Mouse (Mus musculus) testis, adult 2 months (tissue): ENCODE measurements around the gene Cep63.

Source experiments
- CTCF ChIP-seq: fragments of 200-500 bp; IDR thresholded peaks from 2 replicates; pipeline ENCODE4 v1.5.1; 2012; ENCODE audit warnings: low read depth, mild to moderate bottlenecking, inconsistent platforms, low read length, moderate library complexity; ENCODE audit not compliant: control insufficient read depth, insufficient read depth, insufficient replicate concordance
- POLR2A ChIP-seq: fragments of 200-500 bp; IDR thresholded peaks from 2 replicates; pipeline ENCODE4 v1.6.1; 2012; ENCODE audit warnings: low read depth, mild to moderate bottlenecking, inconsistent platforms, low read length, moderate library complexity; ENCODE audit not compliant: control insufficient read depth

DNA sequence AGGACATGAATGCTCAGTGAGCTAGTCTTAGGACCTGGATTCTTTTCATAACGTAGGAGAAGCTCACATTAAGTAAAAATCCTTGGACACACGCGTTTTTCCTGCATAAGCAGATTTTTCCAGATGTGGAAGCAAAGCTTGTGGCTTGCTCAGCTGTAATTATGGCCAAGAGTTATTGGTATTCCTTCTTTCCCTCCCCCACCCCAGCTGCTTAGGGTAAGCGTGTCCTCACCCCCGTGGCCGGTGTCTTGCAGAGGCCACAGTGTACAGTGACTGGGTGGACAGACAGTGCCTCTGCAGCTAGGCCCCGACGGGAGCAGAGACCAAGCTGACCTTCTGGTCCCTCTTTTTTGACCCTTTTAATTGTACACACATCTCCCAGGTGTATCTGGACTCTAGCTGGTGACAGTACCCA is 16.7 kb upstream of the Cep63 start:
- TF ChIP-seq CTCF (no peak), POLR2A (no peak)
